ENCODE assay signal across 8 mouse cellular contexts in the genomic region with DNA sequence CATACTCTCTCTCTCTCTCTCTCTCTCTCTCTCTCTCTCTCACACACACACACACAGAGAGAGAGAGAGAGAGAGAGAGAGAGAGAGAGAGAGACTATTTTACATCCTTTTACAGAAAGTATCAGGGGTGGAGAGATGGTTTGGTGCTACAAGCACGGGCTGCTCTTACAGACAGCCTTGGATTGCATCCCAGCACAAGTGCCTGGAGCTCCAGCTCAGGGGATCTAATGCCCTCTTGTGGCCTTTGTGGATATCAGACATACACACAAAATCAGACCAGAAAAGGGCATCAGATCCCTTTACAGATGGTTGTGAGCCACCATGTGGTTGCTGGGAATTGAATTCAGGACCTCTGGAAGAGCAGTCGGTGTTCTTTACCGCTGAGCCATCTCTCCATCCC. TPM values are rescaled to one million over a fixed set of nuclear protein-coding genes. Genes with fewer than 3 reads are reported as not detected.
A peak's percentile ranks its signal among the peaks of the same experiment; 100 is the strongest.
DNase-seq lines count a peak whose midpoint lies in the region; ATAC-seq and TF ChIP-seq lines count a peak whose summit lies in the region.
"Not testable (repeated sequence)": the region's sequence is repeated elsewhere in the genome, so short reads cannot be mapped to it uniquely, and the experiment has no call there.

No protein-coding gene starts in this region.

- peak; percentile 90 for ATAC-seq in forebrain, postnatal 0 days
- ATAC-seq in hindbrain, embryonic 13.5 days (ENCODE audit: low FRiP score) = peak; percentile 63; the same call in 1 of the 2 replicates

- H3K36me3 ChIP-seq in forebrain, postnatal 0 days (ENCODE audit: insufficient read depth); hindbrain, embryonic 13.5 days: not testable (repeated sequence)

- not testable (repeated sequence) for H3K4me2 ChIP-seq in forebrain, postnatal 0 days (ENCODE audit: low read depth); hindbrain, embryonic 13.5 days

- not testable (repeated sequence) for H3K27ac ChIP-seq in forebrain, postnatal 0 days (ENCODE audit: low read depth, low read length); hindbrain, embryonic 13.5 days; layer of hippocampus, adult 2 months

- not testable (repeated sequence) for H3K27me3 ChIP-seq in forebrain, postnatal 0 days (ENCODE audit: insufficient read depth, low read length); hindbrain, embryonic 13.5 days

- not testable (repeated sequence) for H3K9ac ChIP-seq in forebrain, postnatal 0 days; hindbrain, embryonic 13.5 days

- peak; percentile 96 for DNase-seq in MN1 (ENCODE audit: low spot score)
- peak; percentile 75 for DNase-seq in cerebellum, adult 8-10 months
- peak; percentile 88 for DNase-seq in forebrain, postnatal 0 days
- peak; percentile 71 to 80 for DNase-seq in layer of hippocampus, adult 2 months (ENCODE audit: low spot score in 2 of 2)
- peak; percentile 86 for DNase-seq in lung, postnatal 10 days
- peak; percentile 45 for DNase-seq in ovary, postnatal 14 days (ENCODE audit: low spot score)
- peak; percentile 34 to 48 for DNase-seq in thymus, postnatal 36 days

- peak; percentile 83 for TF ChIP-seq CTCF in forebrain, postnatal 0 days (IDR thresholded peaks at IDR 0.05; ENCODE audit: low read depth)
- TF ChIP-seq CTCF in layer of hippocampus, adult 2 months (conservative IDR thresholded peaks at IDR 0.05) = peak; percentile 85

- not testable (repeated sequence) for H3K4me1 ChIP-seq in forebrain, postnatal 0 days (ENCODE audit: insufficient read depth); hindbrain, embryonic 13.5 days (replicated peaks)

- 2% methylated on average over 3 of the region's 3 CpGs for WGBS in forebrain, postnatal 0 days
- 4% methylated on average over 3 of the region's 3 CpGs for WGBS in hindbrain, embryonic 13.5 days

- not testable (repeated sequence) for H3K4me3 ChIP-seq in forebrain, postnatal 0 days (ENCODE audit: low read depth, low read length); hindbrain, embryonic 13.5 days; layer of hippocampus, adult 2 months

- H3K9me3 ChIP-seq in forebrain, postnatal 0 days (ENCODE audit: low read length); hindbrain, embryonic 13.5 days: not testable (repeated sequence)

RNA-seq across cellular contexts. Expression of gene Cd164, which starts 13.8 kb away (rescaled TPM):
- 23.1 and 32.3 TPM in 2 replicates for total RNA-seq in forebrain, postnatal 0 days (2014; rRNA removed)
- 40.5 and 48.8 TPM in 2 replicates for polyA plus RNA-seq in forebrain, postnatal 0 days (2015; fragmentation: Nextera tagmentation; extraction: Ambion mirVana)
- polyA plus RNA-seq in hindbrain, embryonic 13.5 days (2015; fragmentation: Nextera tagmentation; extraction: Ambion mirVana) = 55.9 and 62.1 TPM in 2 replicates
- total RNA-seq in layer of hippocampus, adult 2 months (2021) = 10 to 100 TPM; 56.8 to 67.2 TPM

RNA-seq across cellular contexts. Expression of gene Ppil6, which starts 15.2 kb away (rescaled TPM):
- 0.81 and 1.9 TPM in 2 replicates for total RNA-seq in forebrain, postnatal 0 days (2014; rRNA removed)
- 4.7 and 8.7 TPM in 2 replicates for polyA plus RNA-seq in forebrain, postnatal 0 days (2015; fragmentation: Nextera tagmentation; extraction: Ambion mirVana)
- 2.7 and 4.6 TPM in 2 replicates for polyA plus RNA-seq in hindbrain, embryonic 13.5 days (2015; fragmentation: Nextera tagmentation; extraction: Ambion mirVana)
- total RNA-seq in layer of hippocampus, adult 2 months (2021) = 1 to 10 TPM; 7.8 to 9.7 TPM

RNA-seq across cellular contexts. Expression of gene Smpd2, which starts 15.3 kb away (rescaled TPM):
- total RNA-seq in forebrain, postnatal 0 days (2014; rRNA removed) = 27.7 and 42.9 TPM in 2 replicates
- 37.1 and 43.9 TPM in 2 replicates for polyA plus RNA-seq in forebrain, postnatal 0 days (2015; fragmentation: Nextera tagmentation; extraction: Ambion mirVana)
- 31.6 and 39.4 TPM in 2 replicates for polyA plus RNA-seq in hindbrain, embryonic 13.5 days (2015; fragmentation: Nextera tagmentation; extraction: Ambion mirVana)
- total RNA-seq in layer of hippocampus, adult 2 months (2021) = 10 to 100 TPM; 17.8 to 23.7 TPM

RNA-seq across cellular contexts. Expression of gene Mical1, which starts 29.3 kb away (rescaled TPM):
- 37.2 and 40.0 TPM in 2 replicates for total RNA-seq in forebrain, postnatal 0 days (2014; rRNA removed)
- polyA plus RNA-seq in forebrain, postnatal 0 days (2015; fragmentation: Nextera tagmentation; extraction: Ambion mirVana) = 29.8 and 32.1 TPM in 2 replicates
- polyA plus RNA-seq in hindbrain, embryonic 13.5 days (2015; fragmentation: Nextera tagmentation; extraction: Ambion mirVana) = 27.9 and 29.6 TPM in 2 replicates
- total RNA-seq in layer of hippocampus, adult 2 months (2021) = 10 to 100 TPM; 18.5 to 19.2 TPM

RNA-seq across cellular contexts. Expression of gene Zbtb24, which starts 55.3 kb away (rescaled TPM):
- total RNA-seq in forebrain, postnatal 0 days (2014; rRNA removed) = 20.7 and 29.9 TPM in 2 replicates
- 13.2 and 15.5 TPM in 2 replicates for polyA plus RNA-seq in forebrain, postnatal 0 days (2015; fragmentation: Nextera tagmentation; extraction: Ambion mirVana)
- polyA plus RNA-seq in hindbrain, embryonic 13.5 days (2015; fragmentation: Nextera tagmentation; extraction: Ambion mirVana) = 20.5 and 21.6 TPM in 2 replicates
- total RNA-seq in layer of hippocampus, adult 2 months (2021) = 10 to 100 TPM; 17.9 to 22.7 TPM

Comparison
In these comparisons a context has a peak if more than half of its experiments do, and no peak if none do; other contexts are left out.
1. DNase-seq: peak in every context shown above with its lines; median percentile 96 in MN1; 88 in forebrain, postnatal 0 days; 86 in lung, postnatal 10 days; 76 in layer of hippocampus, adult 2 months; 75 in cerebellum, adult 8-10 months; 45 in ovary, postnatal 14 days; 41 in thymus, postnatal 36 days.